Mouse (Mus musculus) R1 (cell line): ENCODE data around the gene Pcolce.

Experiments
- DNase-seq: peaks from one replicate; pipeline ENCODE4 v3.0.0-alpha.2; 2018; ENCODE audit warnings: low read depth, low spot score

Pcolce gene

DNA sequence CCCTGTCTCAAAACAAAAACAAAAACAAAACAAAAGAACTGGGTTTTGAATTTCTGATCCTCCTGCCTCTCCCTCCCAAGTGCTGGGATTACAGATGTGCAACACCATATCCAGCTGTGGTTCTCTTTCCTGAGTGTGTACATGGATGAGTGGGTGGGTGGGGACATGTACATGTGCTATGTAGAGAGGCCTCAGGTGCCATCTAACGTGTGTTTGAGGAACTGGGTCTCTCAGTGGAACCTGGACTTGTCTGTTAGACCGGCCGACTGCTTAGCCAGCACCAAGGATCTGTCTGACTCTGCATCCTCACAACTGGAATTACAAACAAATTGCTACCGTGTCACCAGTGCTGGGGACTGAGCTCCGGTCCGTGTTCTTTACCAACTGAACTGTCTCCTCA is 16.0 kb downstream of the Pcolce start:
- peak; percentile 56 for DNase-seq

GRCm38 (mm10) chr5:137596601-137597261 is 16.9 kb downstream of the Pcolce start:
- peak; percentile 80 for DNase-seq

- DNase-seq: no peak
Measured at GRCm38 (mm10) chr5:137595921-137596320, 17.7 kb downstream of the Pcolce start.

DNA sequence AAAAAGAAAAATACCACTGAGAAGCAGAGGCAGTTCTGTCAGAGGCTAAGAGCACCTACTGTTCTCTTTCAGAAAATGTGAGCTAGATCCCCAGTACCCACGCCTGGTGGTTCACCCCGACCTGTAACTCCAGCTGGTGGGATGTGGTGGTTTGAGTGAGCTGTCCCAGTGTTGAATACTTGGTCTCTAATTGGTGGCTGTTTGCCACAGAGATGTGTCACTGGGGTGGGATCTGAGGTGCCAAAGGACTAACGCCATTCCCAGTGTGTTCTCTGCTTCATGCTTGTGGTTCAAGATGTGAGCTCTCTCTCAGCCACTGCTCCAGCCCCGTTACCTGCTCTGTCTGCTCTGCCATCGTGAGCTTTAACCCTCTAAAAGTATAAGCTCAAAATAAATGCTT is 23.1 kb downstream of the Pcolce start:
- DNase-seq: no peak

- DNase-seq: peak; percentile 92
Measured at GRCm38 (mm10) chr5:137584976-137585375, 28.6 kb downstream of the Pcolce start.

GRCm38 (mm10) chr5:137583670-137584169 is 29.9 kb downstream of the Pcolce start:
- DNase-seq: peak; percentile 46

DNA sequence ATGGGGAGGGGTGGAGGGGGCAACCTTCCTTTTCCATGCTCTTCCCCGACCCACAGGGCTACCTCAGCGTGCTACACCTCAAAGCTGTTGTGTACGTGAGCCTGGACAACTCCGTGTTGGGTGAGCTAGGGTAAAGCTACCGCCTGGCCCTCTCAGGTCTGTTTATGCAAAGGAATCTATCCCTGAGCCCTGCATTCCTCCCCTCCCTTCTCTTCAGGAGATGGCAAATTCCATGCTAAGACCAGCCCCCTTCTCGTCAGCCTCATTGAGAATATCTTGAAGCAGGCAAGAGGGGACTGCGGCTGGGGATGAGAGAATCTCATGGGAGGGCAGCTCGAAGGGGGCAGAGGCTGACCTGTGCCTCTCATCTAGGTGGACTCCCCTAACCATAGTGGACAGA is 30.9 kb downstream of the Pcolce start:
- DNase-seq: peak; percentile 49

DNA sequence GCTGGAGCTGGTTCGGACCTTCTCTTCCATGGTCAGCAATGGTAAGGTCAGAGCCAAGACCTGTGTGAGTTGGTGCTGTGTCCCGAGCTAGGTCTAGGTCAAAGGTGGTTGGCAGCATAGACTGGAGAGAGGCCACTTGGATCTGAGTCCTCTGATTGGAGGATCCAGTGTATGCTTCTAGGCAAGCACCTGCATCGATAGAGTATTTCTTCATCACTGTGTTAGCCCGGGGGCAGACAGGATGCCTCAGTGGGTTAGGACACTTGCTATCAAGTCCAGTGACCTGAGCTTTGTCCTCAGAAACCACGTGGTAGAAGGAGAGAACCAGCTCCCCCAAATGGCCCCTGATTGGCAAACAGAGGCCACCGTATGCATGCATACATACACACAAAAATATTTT is 33.3 kb downstream of the Pcolce start:
- DNase-seq: no peak

DNA sequence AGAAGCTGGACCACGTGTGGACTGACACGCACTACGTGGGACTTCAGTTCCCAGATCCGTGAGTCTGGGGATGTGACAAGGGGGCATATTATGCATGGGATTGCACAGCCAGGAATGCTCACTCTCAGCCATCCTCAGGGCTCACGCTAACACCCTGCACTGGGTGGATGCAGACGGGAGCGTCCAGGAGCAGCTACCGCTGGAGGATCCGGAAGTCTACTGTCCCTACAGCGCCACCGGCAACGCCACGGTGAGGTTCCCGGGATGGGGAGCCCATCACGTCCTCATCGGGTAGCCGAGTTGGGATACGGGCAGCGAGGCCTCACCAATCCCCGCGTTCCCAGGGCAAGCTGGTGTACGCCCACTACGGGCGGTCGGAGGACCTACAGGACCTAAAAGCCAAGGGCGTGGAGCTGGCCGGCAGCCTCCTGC is 39.1 kb downstream of the Pcolce start:
- DNase-seq: no peak

DNA sequence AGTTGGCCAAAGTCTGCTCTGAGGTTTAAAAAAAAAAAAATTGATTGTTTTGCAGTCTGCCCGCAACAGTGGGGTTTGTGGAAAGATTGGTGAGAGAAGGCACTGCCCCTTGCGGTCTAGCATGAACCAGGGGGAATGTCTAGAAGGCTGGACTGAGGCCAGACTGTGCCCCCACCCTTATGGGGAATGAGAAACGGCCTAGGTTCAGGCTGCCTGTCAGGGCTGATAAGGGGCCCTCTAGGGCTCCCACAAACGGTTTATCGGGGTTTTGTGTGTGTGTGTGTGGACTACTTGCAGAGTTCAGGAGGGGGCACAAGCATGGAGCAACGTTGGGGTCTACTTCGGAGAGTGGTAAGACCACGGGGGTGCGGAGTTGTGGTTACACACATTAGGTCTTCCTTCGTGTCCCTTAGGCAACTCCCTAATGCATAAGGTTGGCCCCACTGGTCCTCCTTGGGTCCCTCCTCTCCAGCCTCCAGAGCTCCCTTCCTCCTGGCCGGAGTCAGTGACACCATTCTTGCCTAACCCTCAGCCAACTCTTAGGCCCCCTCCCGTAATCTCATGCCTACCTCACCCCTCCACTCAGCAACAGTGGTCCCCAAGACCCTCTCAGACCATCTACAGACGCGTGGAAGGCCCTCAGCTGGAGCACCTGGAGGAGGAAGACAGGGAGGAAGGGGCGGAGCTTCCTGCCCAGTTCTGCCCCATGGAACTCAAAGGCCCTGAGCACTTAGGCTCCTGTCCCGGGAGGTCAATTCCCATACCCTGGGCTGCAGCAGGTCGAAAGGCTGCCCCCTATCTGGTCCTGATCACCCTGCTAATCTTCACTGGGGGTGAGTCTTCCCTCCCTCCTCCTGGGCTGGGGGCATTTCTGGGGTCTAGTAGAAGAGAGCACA is 42.6 kb downstream of the Pcolce start:
- no peak for DNase-seq

- DNase-seq: no peak
Measured at GRCm38 (mm10) chr5:137570181-137570580, 43.4 kb downstream of the Pcolce start.

GRCm38 (mm10) chr5:137569665-137570064 is 43.9 kb downstream of the Pcolce start, which contains the start of gene Tfr2:
Tfr2 (plus strand) TSS chr5:137569840.
- DNase-seq: peak; percentile 85

- peak; percentile 50 for DNase-seq
Measured at GRCm38 (mm10) chr5:137569031-137569430, 44.6 kb downstream of the Pcolce start.

GRCm38 (mm10) chr5:137568223-137568798 is 45.3 kb downstream of the Pcolce start:
- DNase-seq: peak; percentile 58

GRCm38 (mm10) chr5:137566416-137566815 is 47.2 kb downstream of the Pcolce start:
- DNase-seq: no peak

DNA sequence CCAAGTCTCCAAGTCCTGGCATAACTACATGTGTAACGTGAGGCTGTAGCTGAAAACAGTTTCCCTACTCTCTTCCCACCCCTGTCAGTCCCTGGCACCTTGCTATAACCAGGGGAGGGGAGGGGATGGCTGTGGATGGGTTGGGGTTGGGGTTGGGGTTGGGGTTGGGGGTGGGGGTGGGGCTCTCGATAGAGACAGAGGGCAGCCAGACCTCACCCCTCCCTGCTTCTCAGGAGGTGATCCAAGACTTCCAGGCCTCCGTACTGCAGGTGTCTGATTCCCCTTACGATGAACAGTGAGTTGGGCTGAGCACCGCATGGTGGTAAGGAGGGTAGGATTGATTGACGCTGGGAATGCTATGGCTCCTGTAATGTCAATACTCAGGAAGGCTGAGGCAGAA is 47.8 kb downstream of the Pcolce start:
- no peak for DNase-seq

GRCm38 (mm10) chr5:137562965-137563364 is 50.6 kb downstream of the Pcolce start:
- DNase-seq: peak; percentile 50

DNA sequence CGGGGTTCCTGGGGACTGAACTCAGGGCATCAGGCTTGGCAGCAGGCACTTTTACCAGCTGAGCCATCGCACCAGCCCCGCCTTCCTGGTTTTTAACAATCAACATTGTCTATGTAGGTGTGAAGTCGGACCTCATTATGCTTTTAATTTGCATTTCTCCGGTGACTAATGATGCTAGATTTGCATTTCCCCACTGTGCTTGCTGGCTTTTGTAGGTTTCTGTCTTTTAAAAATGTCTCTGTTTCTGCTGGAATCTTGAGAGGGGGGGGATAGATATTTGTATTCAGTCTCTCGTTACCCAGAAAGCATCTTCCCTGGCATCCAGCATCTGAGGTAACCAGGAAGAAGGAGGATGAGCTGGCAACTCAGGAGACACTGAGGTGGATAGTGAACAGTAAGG is 52.0 kb downstream of the Pcolce start:
- no peak for DNase-seq
